Mouse (Mus musculus): ENCODE results near the gene Srpr. TPM values are rescaled to one million over a fixed set of nuclear protein-coding genes. Genes with fewer than 3 reads are reported as not detected.

Srpr gene
- total and polyA plus RNA-seq, 3 experiments = 42.9 to 113 (median 63.5) TPM

GRCm38 (mm10) chr9:35289992-35290391, 90.0 kb downstream of the Srpr start:
- Histone ChIP-seq H3K9ac (ENCODE audit: control insufficient read depth, low read depth, low read length, poor library complexity, severe bottlenecking) (no peak overlapping the region), H3K9me3 (replicated peaks; ENCODE audit: insufficient read depth, low read length) (no peaks in the 10 kb centered on the region), H3K27me3 (ENCODE audit: control insufficient read depth in 1 of 2, insufficient read depth in 2 of 2, low read length in 2 of 2) (no peaks in the 10 kb centered on the region; a peak in 2 of 4 replicates), H3K27ac (ENCODE audit: control insufficient read depth, low read depth, low read length) (no peak overlapping the region), H3K36me3 (ENCODE audit: control insufficient read depth in 1 of 2, insufficient read depth in 2 of 2, low read length in 2 of 2) (no peaks in the 10 kb centered on the region), H3K79me2 (ENCODE audit: control insufficient read depth, insufficient read depth, low read length, poor library complexity) (no peaks in the 10 kb centered on the region), H3K4me1 (ENCODE audit: control insufficient read depth in 1 of 2, insufficient read depth in 2 of 2, low read length in 2 of 2) (no peaks in the 10 kb centered on the region), H3K4me3 (ENCODE audit: control insufficient read depth in 1 of 2, insufficient read depth in 1 of 2, low read depth in 2 of 2, low read length in 2 of 2) (no peak overlapping the region)
- no peak for TF ChIP-seq TCF12 (IDR thresholded peaks at IDR 0.05; ENCODE audit: low read depth, low read length)
- no peak for TF ChIP-seq MYB (IDR thresholded peaks at IDR 0.05; ENCODE audit: low read depth, low read length)
- no peak for TF ChIP-seq NRF1 (IDR thresholded peaks at IDR 0.05; ENCODE audit: insufficient read depth, low read depth, low read length, poor library complexity, severe bottlenecking)
- TF ChIP-seq UBTF (IDR thresholded peaks at IDR 0.05; ENCODE audit: borderline replicate concordance, insufficient read depth, low read depth, low read length) = no peak
- TF ChIP-seq MEF2A (IDR thresholded peaks at IDR 0.05; ENCODE audit: extremely low read depth, insufficient replicate concordance, low read depth, low read length, poor library complexity, severe bottlenecking) = no peak
- no peak for TF ChIP-seq EP300 (IDR thresholded peaks at IDR 0.05; ENCODE audit: low read depth in 1 of 2, low read length in 2 of 2)
- TF ChIP-seq MAFK (IDR thresholded peaks at IDR 0.05; ENCODE audit: borderline replicate concordance, low read depth, low read length) = no peak
- TF ChIP-seq MAZ (IDR thresholded peaks at IDR 0.05; ENCODE audit: low read depth, low read length) = no peak
- no peak for TF ChIP-seq USF2 (IDR thresholded peaks at IDR 0.05; ENCODE audit: borderline replicate concordance in 1 of 2, insufficient read depth in 1 of 2, low read depth in 1 of 2, low read length in 2 of 2)
- TF ChIP-seq CTCF (IDR thresholded peaks at IDR 0.05 in 2 of 3, conservative IDR thresholded peaks at IDR 0.05 in 1 of 3; ENCODE audit: control insufficient read depth in 1 of 3, insufficient read depth in 1 of 3, low read depth in 2 of 3, low read length in 3 of 3, poor library complexity in 1 of 3, severe bottlenecking in 1 of 3) = no peak
- no peak for TF ChIP-seq GATA1 (IDR thresholded peaks at IDR 0.05; ENCODE audit: low read depth, low read length)
- no peak for TF ChIP-seq POLR2A (IDR thresholded peaks at IDR 0.05; ENCODE audit: control insufficient read depth in 1 of 2, insufficient read depth in 1 of 2, low read depth in 1 of 2, low read length in 2 of 2, poor library complexity in 1 of 2)
- DNase-seq (ENCODE audit: low read depth, low spot score) = no peak

- no peaks in the 10 kb centered on the region for H3K4me1 ChIP-seq (ENCODE audit: control insufficient read depth in 1 of 2, insufficient read depth in 2 of 2, low read length in 2 of 2)
- TF ChIP-seq USF2 (IDR thresholded peaks at IDR 0.05; ENCODE audit: borderline replicate concordance in 1 of 2, insufficient read depth in 1 of 2, low read depth in 1 of 2, low read length in 2 of 2) (no peak), NRF1 (IDR thresholded peaks at IDR 0.05; ENCODE audit: insufficient read depth, low read depth, low read length, poor library complexity, severe bottlenecking) (no peak), TCF12 (IDR thresholded peaks at IDR 0.05; ENCODE audit: low read depth, low read length) (no peak), RCOR1 (IDR thresholded peaks at IDR 0.05; ENCODE audit: low read depth, low read length) (no peak), RAD21 (IDR thresholded peaks at IDR 0.05; ENCODE audit: low read depth, low read length) (no peak)
- no peak overlapping the region for H3K4me3 ChIP-seq (ENCODE audit: control insufficient read depth in 1 of 2, insufficient read depth in 1 of 2, low read depth in 2 of 2, low read length in 2 of 2)
- H3K79me2 ChIP-seq (ENCODE audit: control insufficient read depth, insufficient read depth, low read length, poor library complexity) = no peaks in the 10 kb centered on the region
- H3K27me3 ChIP-seq (ENCODE audit: control insufficient read depth in 1 of 2, insufficient read depth in 2 of 2, low read length in 2 of 2) = no peaks in the 10 kb centered on the region; a peak in 2 of 4 replicates
- no peak for DNase-seq (ENCODE audit: low read depth, low spot score)
- H3K27ac ChIP-seq (ENCODE audit: control insufficient read depth, low read depth, low read length) = no peak overlapping the region
- H3K9me3 ChIP-seq (replicated peaks; ENCODE audit: insufficient read depth, low read length) = no peaks in the 10 kb centered on the region
- H3K9ac ChIP-seq (ENCODE audit: control insufficient read depth, low read depth, low read length, poor library complexity, severe bottlenecking) = no peak overlapping the region
- H3K36me3 ChIP-seq (ENCODE audit: control insufficient read depth in 1 of 2, insufficient read depth in 2 of 2, low read length in 2 of 2) = no peaks in the 10 kb centered on the region
Measured at GRCm38 (mm10) chr9:35290417-35290816, 90.4 kb downstream of the Srpr start.

Data from MEL (cell line).